Mouse (Mus musculus): Measurements from ENCODE around the gene Cfap58. TPM values are rescaled to one million over a fixed set of nuclear protein-coding genes. Genes with fewer than 3 reads are reported as not detected.

The Cfap58 gene
- total and polyA plus RNA-seq, 2 experiments from 2014 or later, result 0.04 TPM; not detected in 1

GRCm38 (mm10) chr19:47905081-47905480 is 32.4 kb upstream of the Cfap58 start:
- no peak for ATAC-seq (ENCODE audit: insufficient read depth, low read depth)
- Histone ChIP-seq H3K27ac (ENCODE audit: low read depth) (0 out of 2 replicates have a peak overlapping the region, but pooled peaks have one; percentile 25), H3K9me3 (replicated peaks; ENCODE audit: control insufficient read depth, low read length) (no peaks in the 10 kb centered on the region), H3K4me1 (ENCODE audit: control insufficient read depth, insufficient read depth) (peaks cover 47% of the 10 kb centered on the region), H3K9ac (replicated peaks; ENCODE audit: low read depth, low read length) (no peak overlapping the region), H3K27me3 (ENCODE audit: control insufficient read depth, insufficient read depth, low read length) (no peaks in the 10 kb centered on the region), H3K4me3 (ENCODE audit: low read depth, low read length) (no peak overlapping the region), H3K4me2 (ENCODE audit: low read depth, low read length) (no peak overlapping the region), H3K36me3 (replicated peaks; ENCODE audit: control insufficient read depth, insufficient read depth, low read length) (peaks cover 15% of the 10 kb centered on the region; the same call in 1 of the 2 replicates)
- WGBS, result 58% methylated on average over 4 of the region's 4 CpGs
- TF ChIP-seq CTCF (IDR thresholded peaks at IDR 0.05; ENCODE audit: low read depth) (no peak), EP300 (IDR thresholded peaks at IDR 0.05; ENCODE audit: low read depth) (no peak)
- DNase-seq (ENCODE audit: low spot score), result no peak

- no peak overlapping the region for H3K27ac ChIP-seq (ENCODE audit: low read depth)
- no peak overlapping the region for H3K4me2 ChIP-seq (ENCODE audit: low read depth, low read length)
- H3K9ac ChIP-seq (replicated peaks; ENCODE audit: low read depth, low read length), result no peak overlapping the region
- H3K4me3 ChIP-seq (ENCODE audit: low read depth, low read length), result no peak overlapping the region
- no peaks in the 10 kb centered on the region for H3K9me3 ChIP-seq (replicated peaks; ENCODE audit: control insufficient read depth, low read length)
- ATAC-seq (ENCODE audit: insufficient read depth, low read depth) (no peak), DNase-seq (ENCODE audit: low spot score) (no peak)
- no peaks in the 10 kb centered on the region for H3K27me3 ChIP-seq (ENCODE audit: control insufficient read depth, insufficient read depth, low read length)
- TF ChIP-seq CTCF (IDR thresholded peaks at IDR 0.05; ENCODE audit: low read depth), result no peak
- no peak for TF ChIP-seq EP300 (IDR thresholded peaks at IDR 0.05; ENCODE audit: low read depth)
- peaks cover 52% of the 10 kb centered on the region for H3K4me1 ChIP-seq (ENCODE audit: control insufficient read depth, insufficient read depth)
- H3K36me3 ChIP-seq (replicated peaks; ENCODE audit: control insufficient read depth, insufficient read depth, low read length), result peaks cover 12% of the 10 kb centered on the region; the same call in 1 of the 2 replicates
- 84% methylated on average over 5 of the region's 5 CpGs for WGBS
Measured at GRCm38 (mm10) chr19:47905603-47906002, 31.9 kb upstream of the Cfap58 start.

DNA sequence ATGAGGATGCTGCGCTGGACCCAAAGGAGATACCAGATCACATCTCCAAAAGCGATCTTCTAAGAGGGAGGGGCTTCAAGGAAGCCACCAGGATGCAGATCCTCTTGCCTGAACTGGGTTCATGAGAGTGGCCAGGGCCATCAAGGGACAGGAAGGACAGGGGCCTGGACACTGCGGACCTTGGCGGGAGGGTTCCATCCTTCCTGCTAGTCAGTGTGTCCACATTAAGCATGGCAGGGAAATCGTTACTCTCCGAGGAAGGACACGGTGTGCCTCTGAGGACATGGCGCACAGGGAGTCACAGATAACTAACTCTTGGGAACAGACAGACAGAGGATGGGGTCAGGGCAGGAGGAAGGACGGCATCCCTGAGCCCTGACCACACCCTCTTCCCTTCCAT is 29.9 kb upstream of the Cfap58 start:
- Histone ChIP-seq H3K27me3 (ENCODE audit: control insufficient read depth, insufficient read depth, low read length) (no peaks in the 10 kb centered on the region), H3K36me3 (replicated peaks; ENCODE audit: control insufficient read depth, insufficient read depth, low read length) (peaks cover 25% of the 10 kb centered on the region; the same call in 1 of the 2 replicates), H3K4me1 (ENCODE audit: control insufficient read depth, insufficient read depth) (peaks cover 44% of the 10 kb centered on the region), H3K27ac (ENCODE audit: low read depth) (no peak overlapping the region), H3K9ac (replicated peaks; ENCODE audit: low read depth, low read length) (no peak overlapping the region), H3K9me3 (replicated peaks; ENCODE audit: control insufficient read depth, low read length) (no peaks in the 10 kb centered on the region), H3K4me3 (ENCODE audit: low read depth, low read length) (no peak overlapping the region), H3K4me2 (ENCODE audit: low read depth, low read length) (no peak overlapping the region)
- DNase-seq (ENCODE audit: low spot score) (no peak), ATAC-seq (ENCODE audit: insufficient read depth, low read depth) (no peak)
- WGBS, result 76% methylated on average over 9 of the region's 9 CpGs
- TF ChIP-seq EP300 (IDR thresholded peaks at IDR 0.05; ENCODE audit: low read depth) (no peak), CTCF (IDR thresholded peaks at IDR 0.05; ENCODE audit: low read depth) (no peak)

GRCm38 (mm10) chr19:47908961-47909371 is 28.5 kb upstream of the Cfap58 start:
- H3K36me3 ChIP-seq (replicated peaks; ENCODE audit: control insufficient read depth, insufficient read depth, low read length), result peaks cover 25% of the 10 kb centered on the region; the same call in 1 of the 2 replicates
- TF ChIP-seq EP300 (IDR thresholded peaks at IDR 0.05; ENCODE audit: low read depth) (no peak), CTCF (IDR thresholded peaks at IDR 0.05; ENCODE audit: low read depth) (no peak)
- DNase-seq (ENCODE audit: low spot score) (no peak), ATAC-seq (ENCODE audit: insufficient read depth, low read depth) (peak; percentile 15)
- no peaks in the 10 kb centered on the region for H3K9me3 ChIP-seq (replicated peaks; ENCODE audit: control insufficient read depth, low read length)
- 47% methylated on average over 6 of the region's 6 CpGs for WGBS
- no peak overlapping the region for H3K4me2 ChIP-seq (ENCODE audit: low read depth, low read length)
- H3K4me3 ChIP-seq (ENCODE audit: low read depth, low read length), result no peak overlapping the region
- no peak overlapping the region for H3K27ac ChIP-seq (ENCODE audit: low read depth)
- H3K27me3 ChIP-seq (ENCODE audit: control insufficient read depth, insufficient read depth, low read length), result no peaks in the 10 kb centered on the region
- no peak overlapping the region for H3K9ac ChIP-seq (replicated peaks; ENCODE audit: low read depth, low read length)
- H3K4me1 ChIP-seq (ENCODE audit: control insufficient read depth, insufficient read depth), result peaks cover 32% of the 10 kb centered on the region

- peak; percentile 62 for DNase-seq (ENCODE audit: low spot score)
- Histone ChIP-seq H3K4me3 (ENCODE audit: low read depth, low read length) (peak overlapping the region; percentile 10), H3K27ac (ENCODE audit: low read depth) (peak overlapping the region; percentile 70), H3K9ac (replicated peaks; ENCODE audit: low read depth, low read length) (peak overlapping the region; percentile 46), H3K4me1 (ENCODE audit: control insufficient read depth, insufficient read depth) (peaks cover 32% of the 10 kb centered on the region), H3K36me3 (replicated peaks; ENCODE audit: control insufficient read depth, insufficient read depth, low read length) (peaks cover 24% of the 10 kb centered on the region; the same call in 1 of the 2 replicates), H3K4me2 (ENCODE audit: low read depth, low read length) (peak overlapping the region; percentile 55), H3K9me3 (replicated peaks; ENCODE audit: control insufficient read depth, low read length) (no peaks in the 10 kb centered on the region), H3K27me3 (ENCODE audit: control insufficient read depth, insufficient read depth, low read length) (no peaks in the 10 kb centered on the region)
- peak; percentile 58 for ATAC-seq (ENCODE audit: insufficient read depth, low read depth)
- TF ChIP-seq EP300 (IDR thresholded peaks at IDR 0.05; ENCODE audit: low read depth) (no peak), CTCF (IDR thresholded peaks at IDR 0.05; ENCODE audit: low read depth) (peak; percentile 8; the same call in 1 of the 2 replicates)
- 9% methylated on average over 10 of the region's 10 CpGs for WGBS
Measured at GRCm38 (mm10) chr19:47909387-47910116, 27.9 kb upstream of the Cfap58 start.
